Mouse (Mus musculus) yolk sac, embryonic 10.5 days (tissue): ENCODE results near the gene Kif4.

Source experiments
- DNase-seq: peaks from one replicate; pipeline ENCODE4 v3.0.0-alpha.2; 2017; ENCODE audit warnings: low spot score

The Kif4 gene

GRCm38 (mm10) chrX:100625546-100625801, at the start of gene Kif4:
Kif4 (plus strand) TSS chrX:100625737.
- DNase-seq, result no peak

GRCm38 (mm10) chrX:100594791-100595190, 30.7 kb upstream of the Kif4 start, which contains the start of gene P2ry4:
P2ry4 (minus strand) TSS chrX:100594869.
- DNase-seq, result no peak

- DNase-seq, result peak; percentile 10
Measured at GRCm38 (mm10) chrX:100597439-100597838, 28.1 kb upstream of the Kif4 start.

- no peak for DNase-seq
Measured at GRCm38 (mm10) chrX:100599755-100600154, 25.8 kb upstream of the Kif4 start.

- no peak for DNase-seq
Measured at GRCm38 (mm10) chrX:100605314-100605713, 20.2 kb upstream of the Kif4 start, which contains the start of gene Arr3. Arr3 (plus strand) TSS chrX:100605497.

- peak; percentile 36 for DNase-seq
Measured at GRCm38 (mm10) chrX:100618488-100618887, 7.0 kb upstream of the Kif4 start.

- DNase-seq, result no peak
Measured at GRCm38 (mm10) chrX:100621366-100621765, 4.2 kb upstream of the Kif4 start.

GRCm38 (mm10) chrX:100624242-100624641, 1.3 kb upstream of the Kif4 start:
- no peak for DNase-seq

GRCm38 (mm10) chrX:100625146-100625545, 391 bp upstream of the Kif4 start:
- DNase-seq, result no peak

- DNase-seq, result peak; percentile 87
Measured at GRCm38 (mm10) chrX:100625802-100626793, 561 bp downstream of the Kif4 start, which contains the start of gene Pdzd11. Pdzd11 (minus strand) TSS chrX:100626568.

GRCm38 (mm10) chrX:100629076-100629475, 3.5 kb downstream of the Kif4 start:
- no peak for DNase-seq

- no peak for DNase-seq
Measured at GRCm38 (mm10) chrX:100638477-100638876, 12.9 kb downstream of the Kif4 start.

GRCm38 (mm10) chrX:100652848-100653247, 27.3 kb downstream of the Kif4 start:
- no peak for DNase-seq

GRCm38 (mm10) chrX:100664825-100665224, 39.3 kb downstream of the Kif4 start:
- DNase-seq, result no peak

- no peak for DNase-seq
Measured at GRCm38 (mm10) chrX:100678204-100678603, 52.7 kb downstream of the Kif4 start.

GRCm38 (mm10) chrX:100686527-100686926, 61.0 kb downstream of the Kif4 start:
- DNase-seq, result no peak

- DNase-seq, result no peak
Measured at GRCm38 (mm10) chrX:100687360-100688032, 62.0 kb downstream of the Kif4 start.

GRCm38 (mm10) chrX:100688033-100688370, 62.5 kb downstream of the Kif4 start:
- no peak for DNase-seq

- no peak for DNase-seq
Measured at GRCm38 (mm10) chrX:100696776-100697175, 71.2 kb downstream of the Kif4 start.

GRCm38 (mm10) chrX:100708032-100708431, 82.5 kb downstream of the Kif4 start:
- DNase-seq, result peak; percentile 34

GRCm38 (mm10) chrX:100716173-100716572, 90.6 kb downstream of the Kif4 start:
- no peak for DNase-seq

GRCm38 (mm10) chrX:100728947-100729346, 103.4 kb downstream of the Kif4 start:
- no peak for DNase-seq

GRCm38 (mm10) chrX:100729665-100730188, 104.2 kb downstream of the Kif4 start, which contains the start of gene Gdpd2:
Gdpd2 (plus strand) TSS chrX:100729873.
- peak; percentile 23 for DNase-seq
